Mouse (Mus musculus) cortical plate, adult 2 months (tissue): ENCODE measurements around the gene Gabbr2.

Experiments used
- CTCF ChIP-seq: fragments of 200-500 bp; IDR thresholded peaks from 2 replicates; pipeline ENCODE4 v1.5.1; 2011; ENCODE audit warnings: mild to moderate bottlenecking, control low read depth, low read length; ENCODE audit not compliant: insufficient read depth; ENCODE audit errors: extremely low read depth
- POLR2A ChIP-seq: fragments of 200-500 bp; IDR thresholded peaks from 2 replicates; pipeline ENCODE4 v1.6.1; 2011; ENCODE audit warnings: mild to moderate bottlenecking, low read length, control low read depth; ENCODE audit not compliant: insufficient read depth; ENCODE audit errors: extremely low read depth

GRCm38 (mm10) chr4:46614641-46615040, 377.0 kb downstream of the Gabbr2 start:
- TF ChIP-seq POLR2A (no peak), CTCF (no peak)
